Mouse (Mus musculus): ENCODE measurements around the gene 2210016F16Rik. TPM values are rescaled to one million over a fixed set of nuclear protein-coding genes. Genes with fewer than 3 reads are reported as not detected.

2210016F16Rik gene
- polyA plus RNA-seq, 1 experiment from 2014 or later, result 30.2 TPM

GRCm38 (mm10) chr13:58387948-58388347, 2.9 kb upstream of the 2210016F16Rik start:
- no peak overlapping the region for H3K27ac ChIP-seq (replicated peaks)
- WGBS, result 5% methylated on average over 7 of the region's 7 CpGs
- TF ChIP-seq CTCF (IDR thresholded peaks at IDR 0.05; ENCODE audit: low read depth), result peak; percentile 88
- no peak for TF ChIP-seq EP300 (optimal IDR thresholded peaks at IDR 0.05)
- no peaks in the 10 kb centered on the region for H3K27me3 ChIP-seq (ENCODE audit: control insufficient read depth, insufficient read depth, low read length)
- H3K4me1 ChIP-seq (replicated peaks; ENCODE audit: control insufficient read depth, insufficient read depth), result no peaks in the 10 kb centered on the region
- DNase-seq (ENCODE audit: low spot score) (peak; percentile 82), ATAC-seq (ENCODE audit: low FRiP score, low TSS enrichment) (peak; percentile 65)
- 0 out of 2 replicates have a peak, but pooled peaks cover 3% of the 10 kb centered on the region for H3K36me3 ChIP-seq (ENCODE audit: control insufficient read depth, insufficient read depth, low read length)
- no peak overlapping the region for H3K9ac ChIP-seq (ENCODE audit: low read length)
- no peak overlapping the region for H3K4me3 ChIP-seq (ENCODE audit: low read depth, low read length)
- no peak overlapping the region for H3K4me2 ChIP-seq (replicated peaks; ENCODE audit: low read depth)
- no peaks in the 10 kb centered on the region for H3K9me3 ChIP-seq (ENCODE audit: control insufficient read depth, low read length)

DNA sequence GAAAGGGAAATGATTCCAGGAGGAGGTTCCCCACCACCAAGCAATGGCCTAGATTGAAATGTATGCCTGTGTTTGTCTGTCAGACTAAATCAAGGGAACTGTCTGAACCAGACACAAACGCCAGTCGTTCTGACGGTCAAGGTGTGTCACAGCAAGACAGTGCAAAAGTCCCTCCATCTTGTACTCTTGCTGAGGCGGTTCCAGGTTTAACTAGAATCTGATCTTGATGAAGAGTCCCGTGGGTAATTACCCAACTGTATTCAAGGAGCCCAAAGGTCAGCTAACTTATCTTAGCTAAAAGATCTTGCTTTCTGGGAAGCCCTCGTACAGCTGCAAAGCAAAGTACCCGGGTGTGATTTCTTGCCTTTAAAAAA, 509 bp upstream of the 2210016F16Rik start:
- Histone ChIP-seq H3K4me3 (ENCODE audit: low read depth, low read length) (no peak overlapping the region), H3K4me2 (replicated peaks; ENCODE audit: low read depth) (peak overlapping the region; percentile 93; the same call in 1 of the 2 replicates), H3K9ac (ENCODE audit: low read length) (no peak overlapping the region), H3K27ac (replicated peaks) (peak overlapping the region; percentile 78; the same call in 1 of the 2 replicates), H3K4me1 (replicated peaks; ENCODE audit: control insufficient read depth, insufficient read depth) (no peaks in the 10 kb centered on the region), H3K36me3 (ENCODE audit: control insufficient read depth, insufficient read depth, low read length) (peaks cover 17% of the 10 kb centered on the region), H3K9me3 (ENCODE audit: control insufficient read depth, low read length) (no peaks in the 10 kb centered on the region), H3K27me3 (ENCODE audit: control insufficient read depth, insufficient read depth, low read length) (no peaks in the 10 kb centered on the region)
- WGBS, result 70% methylated on average over 7 of the region's 7 CpGs
- ATAC-seq (ENCODE audit: low FRiP score, low TSS enrichment), result no peak
- no peak for DNase-seq (ENCODE audit: low spot score)
- TF ChIP-seq CTCF (IDR thresholded peaks at IDR 0.05; ENCODE audit: low read depth) (no peak), EP300 (optimal IDR thresholded peaks at IDR 0.05) (no peak)

GRCm38 (mm10) chr13:58384371-58384770, 654 bp downstream of the 2210016F16Rik start:
- H3K27ac ChIP-seq (replicated peaks), result peak overlapping the region; percentile 78; the same call in 1 of the 2 replicates
- 34% methylated on average over 11 of the region's 11 CpGs for WGBS
- ATAC-seq (ENCODE audit: low FRiP score, low TSS enrichment), result peak; percentile 13

DNA sequence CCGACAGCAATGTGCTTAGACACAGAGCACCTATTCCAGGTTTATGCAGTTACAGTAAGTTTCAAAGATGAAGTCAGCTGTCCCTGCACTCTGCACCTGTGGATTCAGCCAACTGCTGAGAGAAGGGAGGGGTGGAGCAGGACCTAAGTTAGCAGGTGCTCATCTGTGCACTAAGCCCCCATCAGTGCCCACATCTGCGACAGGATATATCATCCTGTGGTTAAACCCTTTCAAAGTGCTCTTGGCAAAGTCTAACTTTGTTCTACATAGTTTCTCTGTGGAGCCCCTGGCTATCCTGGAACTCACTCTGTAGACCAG, 11.9 kb downstream of the 2210016F16Rik start:
- no peak overlapping the region for H3K27ac ChIP-seq (replicated peaks)
- DNase-seq (ENCODE audit: low spot score) (no peak), ATAC-seq (ENCODE audit: low FRiP score, low TSS enrichment) (0 out of 2 replicates have a peak, but pooled peaks have one; percentile 26)
- H3K36me3 ChIP-seq (ENCODE audit: control insufficient read depth, insufficient read depth, low read length), result no peaks in the 10 kb centered on the region
- H3K4me3 ChIP-seq (ENCODE audit: low read depth, low read length), result no peak overlapping the region
- H3K4me1 ChIP-seq (replicated peaks; ENCODE audit: control insufficient read depth, insufficient read depth), result no peaks in the 10 kb centered on the region
- no peak overlapping the region for H3K4me2 ChIP-seq (replicated peaks; ENCODE audit: low read depth)
- 78% methylated on average over 2 of the region's 2 CpGs for WGBS
- H3K27me3 ChIP-seq (ENCODE audit: control insufficient read depth, insufficient read depth, low read length), result no peaks in the 10 kb centered on the region
- TF ChIP-seq EP300 (optimal IDR thresholded peaks at IDR 0.05), result no peak
- no peak for TF ChIP-seq CTCF (IDR thresholded peaks at IDR 0.05; ENCODE audit: low read depth)
- H3K9ac ChIP-seq (ENCODE audit: low read length), result no peak overlapping the region
- no peaks in the 10 kb centered on the region for H3K9me3 ChIP-seq (ENCODE audit: control insufficient read depth, low read length)

More at GRCm38 (mm10) chr13:58384371-58384770, 654 bp downstream of the 2210016F16Rik start:
- no peak for DNase-seq (ENCODE audit: low spot score)
- no peak for TF ChIP-seq CTCF (IDR thresholded peaks at IDR 0.05; ENCODE audit: low read depth)
- no peak for TF ChIP-seq EP300 (optimal IDR thresholded peaks at IDR 0.05)
- H3K9me3 ChIP-seq (ENCODE audit: control insufficient read depth, low read length), result no peaks in the 10 kb centered on the region
- H3K4me3 ChIP-seq (ENCODE audit: low read depth, low read length), result peak overlapping the region; percentile 74
- H3K9ac ChIP-seq (ENCODE audit: low read length), result peak overlapping the region; percentile 88
- no peaks in the 10 kb centered on the region for H3K27me3 ChIP-seq (ENCODE audit: control insufficient read depth, insufficient read depth, low read length)
- peaks cover 17% of the 10 kb centered on the region for H3K36me3 ChIP-seq (ENCODE audit: control insufficient read depth, insufficient read depth, low read length)
- no peaks in the 10 kb centered on the region for H3K4me1 ChIP-seq (replicated peaks; ENCODE audit: control insufficient read depth, insufficient read depth)
- H3K4me2 ChIP-seq (replicated peaks; ENCODE audit: low read depth), result peak overlapping the region; percentile 93

DNA sequence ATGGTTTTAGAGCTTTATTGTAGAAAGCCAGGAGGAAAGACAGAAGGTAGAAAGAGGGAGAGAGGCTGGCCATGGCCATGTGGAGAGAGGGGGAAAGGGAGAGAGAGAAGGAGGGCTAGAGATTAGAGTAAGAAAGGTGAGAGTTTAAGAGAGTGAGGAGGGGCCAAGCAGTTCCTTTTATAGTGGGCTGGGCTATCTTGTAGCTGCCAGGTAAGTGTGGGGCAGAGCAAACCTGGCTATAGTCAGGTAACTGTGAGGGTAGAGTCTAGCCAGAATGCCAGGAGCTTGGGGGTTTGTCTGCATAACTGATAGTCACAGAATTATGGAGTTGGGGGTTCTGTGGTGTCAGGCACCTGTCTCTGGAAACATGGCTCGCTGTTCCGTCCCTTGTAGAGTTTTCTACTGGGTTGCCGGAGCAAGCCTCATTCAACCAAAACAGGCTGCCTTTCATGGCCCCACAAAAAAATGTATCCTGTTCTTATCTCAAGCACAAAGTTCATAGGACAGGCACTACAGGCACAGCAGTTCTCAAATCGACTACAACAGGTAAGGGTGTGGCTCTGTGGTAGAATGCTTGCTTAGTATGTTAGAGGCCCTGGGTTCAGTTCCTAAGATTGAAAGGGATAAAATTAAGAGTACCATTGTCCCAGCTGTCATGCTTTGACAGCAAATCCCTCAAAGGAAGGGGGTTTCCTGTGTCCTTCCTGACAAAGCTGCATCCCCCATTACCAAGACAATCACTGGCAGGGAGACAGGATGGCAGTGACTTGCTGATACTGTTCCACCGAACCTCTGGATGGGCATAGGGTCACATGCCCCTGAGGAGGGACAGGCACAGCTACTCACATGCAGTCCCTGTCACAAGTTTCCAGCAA, 12.5 kb downstream of the 2210016F16Rik start:
- Histone ChIP-seq H3K27ac (replicated peaks) (no peak overlapping the region), H3K27me3 (ENCODE audit: control insufficient read depth, insufficient read depth, low read length) (no peaks in the 10 kb centered on the region), H3K9ac (ENCODE audit: low read length) (no peak overlapping the region), H3K36me3 (ENCODE audit: control insufficient read depth, insufficient read depth, low read length) (no peaks in the 10 kb centered on the region), H3K4me1 (replicated peaks; ENCODE audit: control insufficient read depth, insufficient read depth) (no peaks in the 10 kb centered on the region), H3K9me3 (ENCODE audit: control insufficient read depth, low read length) (no peaks in the 10 kb centered on the region), H3K4me2 (replicated peaks; ENCODE audit: low read depth) (no peak overlapping the region), H3K4me3 (ENCODE audit: low read depth, low read length) (no peak overlapping the region)
- WGBS, result 63% methylated on average over 5 of the region's 5 CpGs
- DNase-seq (ENCODE audit: low spot score) (no peak), ATAC-seq (ENCODE audit: low FRiP score, low TSS enrichment) (peak; percentile 75)
- TF ChIP-seq EP300 (optimal IDR thresholded peaks at IDR 0.05) (no peak), CTCF (IDR thresholded peaks at IDR 0.05; ENCODE audit: low read depth) (no peak)

- Histone ChIP-seq H3K4me2 (replicated peaks; ENCODE audit: low read depth) (no peak overlapping the region), H3K27ac (replicated peaks) (no peak overlapping the region), H3K4me3 (ENCODE audit: low read depth, low read length) (no peak overlapping the region), H3K9me3 (ENCODE audit: control insufficient read depth, low read length) (no peaks in the 10 kb centered on the region), H3K27me3 (ENCODE audit: control insufficient read depth, insufficient read depth, low read length) (no peaks in the 10 kb centered on the region), H3K9ac (ENCODE audit: low read length) (no peak overlapping the region), H3K36me3 (ENCODE audit: control insufficient read depth, insufficient read depth, low read length) (no peaks in the 10 kb centered on the region), H3K4me1 (replicated peaks; ENCODE audit: control insufficient read depth, insufficient read depth) (no peaks in the 10 kb centered on the region)
- DNase-seq (ENCODE audit: low spot score), result no peak
- 64% methylated on average over 4 of the region's 4 CpGs for WGBS
- no peak for ATAC-seq (ENCODE audit: low FRiP score, low TSS enrichment)
- no peak for TF ChIP-seq EP300 (optimal IDR thresholded peaks at IDR 0.05)
- TF ChIP-seq CTCF (IDR thresholded peaks at IDR 0.05; ENCODE audit: low read depth), result no peak
Observed at GRCm38 (mm10) chr13:58368835-58369234, 16.2 kb downstream of the 2210016F16Rik start.

Data from stomach, postnatal 0 days (tissue).